Mouse (Mus musculus): ENCODE data around the gene Lypd6.

Lypd6 gene

GRCm38 (mm10) chr2:50165277-50165676 is 99.0 kb downstream of the Lypd6 start:
- no peak for DNase-seq (ENCODE audit: inconsistent age in 2 of 2, low spot score in 1 of 2)

GRCm38 (mm10) chr2:50166082-50166481 is 99.9 kb downstream of the Lypd6 start:
- no peak for DNase-seq (ENCODE audit: inconsistent age in 2 of 2, low spot score in 1 of 2)

GRCm38 (mm10) chr2:50173730-50174528 is 107.7 kb downstream of the Lypd6 start:
- no peak for DNase-seq (ENCODE audit: inconsistent age in 2 of 2, low spot score in 1 of 2)

GRCm38 (mm10) chr2:50175709-50176108 is 109.5 kb downstream of the Lypd6 start:
- no peak for DNase-seq (ENCODE audit: inconsistent age in 2 of 2, low spot score in 1 of 2)

GRCm38 (mm10) chr2:50179164-50179563 is 112.9 kb downstream of the Lypd6 start:
- no peak for DNase-seq (ENCODE audit: inconsistent age in 2 of 2, low spot score in 1 of 2)

GRCm38 (mm10) chr2:50180423-50180822 is 114.2 kb downstream of the Lypd6 start:
- DNase-seq (ENCODE audit: inconsistent age in 2 of 2, low spot score in 1 of 2): no peak

- peak in 1 of 2 experiments; percentile 52 for DNase-seq (ENCODE audit: inconsistent age in 2 of 2, low spot score in 1 of 2)
Measured at GRCm38 (mm10) chr2:50181332-50181731, 115.1 kb downstream of the Lypd6 start.

- no peak for DNase-seq (ENCODE audit: inconsistent age in 2 of 2, low spot score in 1 of 2)
Measured at GRCm38 (mm10) chr2:50186711-50187405, 120.6 kb downstream of the Lypd6 start.

- DNase-seq (ENCODE audit: inconsistent age in 2 of 2, low spot score in 1 of 2): no peak
Measured at GRCm38 (mm10) chr2:50188856-50189255, 122.6 kb downstream of the Lypd6 start.

- DNase-seq (ENCODE audit: inconsistent age in 2 of 2, low spot score in 1 of 2): peak in 1 of 2 experiments; percentile 39
Measured at GRCm38 (mm10) chr2:50196681-50197080, 130.5 kb downstream of the Lypd6 start.

- DNase-seq (ENCODE audit: inconsistent age in 2 of 2, low spot score in 1 of 2): no peak
Measured at GRCm38 (mm10) chr2:50197801-50198200, 131.6 kb downstream of the Lypd6 start.

- DNase-seq (ENCODE audit: inconsistent age in 2 of 2, low spot score in 1 of 2): peak; percentile 43 to 73
Measured at GRCm38 (mm10) chr2:50200541-50200940, 134.3 kb downstream of the Lypd6 start.

- no peak for DNase-seq (ENCODE audit: inconsistent age in 2 of 2, low spot score in 1 of 2)
Measured at GRCm38 (mm10) chr2:50220574-50220973, 154.3 kb downstream of the Lypd6 start.

- DNase-seq (ENCODE audit: inconsistent age in 2 of 2, low spot score in 1 of 2): no peak
Measured at GRCm38 (mm10) chr2:50225019-50225418, 158.8 kb downstream of the Lypd6 start.

GRCm38 (mm10) chr2:50233491-50233890 is 167.3 kb downstream of the Lypd6 start:
- DNase-seq (ENCODE audit: inconsistent age in 2 of 2, low spot score in 1 of 2): no peak
